Mouse (Mus musculus) midbrain, embryonic 14.5 days (tissue): ENCODE measurements at regions not wholly inside any gene's neighbourhood (a gene's known extent, or its start where the extent isn't known, plus 50 kb on each side); places are given as distances from the start of the nearest gene placed in this dataset.

Source experiments
- ATAC-seq: fragments of 200-750 bp; cut with Nextera tagmentation; 2 replicates; pipeline ENCODE4 v1.8.0; 2017; ENCODE audit warnings: moderate number of reproducible peaks, moderate library complexity; ENCODE audit not compliant: low FRiP score, low TSS enrichment
- DNase-seq: peaks from one replicate; pipeline ENCODE4 v3.0.0-alpha.2; 2015
- H3K27ac ChIP-seq: fragments of 300-500 bp; sonication (generic); replicated peaks from 2 replicates; pipeline ENCODE4 v1.5.1; 2014; ENCODE audit warnings: mild to moderate bottlenecking, low read depth, low read length, moderate library complexity
- H3K27me3 ChIP-seq: fragments of 300-500 bp; sonication (generic); 2 replicates; pipeline ENCODE4 v1.6.1; 2014; ENCODE audit warnings: low read length, control low read depth, mixed read lengths; ENCODE audit not compliant: control insufficient read depth, insufficient read depth
- H3K36me3 ChIP-seq: fragments of 300-500 bp; sonication (generic); 2 replicates; pipeline ENCODE4 v1.6.1; 2014; ENCODE audit warnings: low read length, control low read depth; ENCODE audit not compliant: control insufficient read depth, insufficient read depth
- H3K4me1 ChIP-seq: fragments of 300-500 bp; sonication (generic); 2 replicates; pipeline ENCODE4 v1.6.1; 2014; ENCODE audit warnings: mild to moderate bottlenecking, antibody characterized with exemption, low read length, control low read depth; ENCODE audit not compliant: control insufficient read depth, insufficient read depth
- H3K4me2 ChIP-seq: fragments of 300-500 bp; sonication (generic); 2 replicates; pipeline ENCODE4 v1.6.1; 2014; ENCODE audit warnings: mild to moderate bottlenecking, low read length, moderate library complexity
- H3K4me3 ChIP-seq: fragments of 300-500 bp; sonication (generic); replicated peaks from 2 replicates; pipeline ENCODE4 v1.5.1; 2014; ENCODE audit warnings: low read depth, low read length
- H3K9ac ChIP-seq: fragments of 300-500 bp; sonication (generic); replicated peaks from 2 replicates; pipeline ENCODE4 v1.6.1; 2014; ENCODE audit warnings: mild to moderate bottlenecking, low read length, moderate library complexity
- H3K9me3 ChIP-seq: fragments of 300-500 bp; sonication (generic); 2 replicates; pipeline ENCODE4 v1.6.1; 2016; ENCODE audit warnings: low read length, control low read depth, mixed read lengths; ENCODE audit not compliant: control insufficient read depth
- WGBS: fragments of 180-500 bp; shearing (Covaris S2); extraction: QIAGEN DNeasy Blood & Tissue Kit; methylation state at CpG from one replicate; pipeline ENCODE4 v1.1.7; 2014; 5-methylcytosine and 5-hydroxymethylcytosine counted together

- H3K36me3 ChIP-seq: no peaks in the 10 kb centered on the region
- no peak overlapping the region for H3K9ac ChIP-seq
- no peaks in the 10 kb centered on the region for H3K27me3 ChIP-seq
- no peaks in the 10 kb centered on the region for H3K9me3 ChIP-seq
- no peak overlapping the region for H3K27ac ChIP-seq
- no peak overlapping the region for H3K4me3 ChIP-seq
- WGBS: 21% methylated on average over 4 of the region's 4 CpGs
- ATAC-seq (no peak), DNase-seq (peak; percentile 11)
- H3K4me1 ChIP-seq: peaks cover 6% of the 10 kb centered on the region; the same call in 1 of the 2 replicates
- H3K4me2 ChIP-seq: no peak overlapping the region
Measured at GRCm38 (mm10) chr11:112412434-112412833, 369.6 kb upstream of the Sox9 start.

GRCm38 (mm10) chr11:112442639-112443038 is 339.4 kb upstream of the Sox9 start:
- ATAC-seq: no peak
- Histone ChIP-seq H3K4me3 (no peak overlapping the region), H3K9ac (no peak overlapping the region), H3K4me1 (no peaks in the 10 kb centered on the region), H3K27me3 (no peaks in the 10 kb centered on the region), H3K36me3 (no peaks in the 10 kb centered on the region), H3K4me2 (no peak overlapping the region), H3K27ac (no peak overlapping the region), H3K9me3 (no peaks in the 10 kb centered on the region)
- no peak for DNase-seq
- whole genome bisulfite sequencing: 87% methylated on average over 1 of the region's 1 CpGs

- Histone ChIP-seq H3K4me1 (no peaks in the 10 kb centered on the region), H3K27ac (no peak overlapping the region), H3K4me3 (no peak overlapping the region), H3K4me2 (no peak overlapping the region), H3K27me3 (no peaks in the 10 kb centered on the region), H3K9ac (no peak overlapping the region), H3K9me3 (no peaks in the 10 kb centered on the region), H3K36me3 (no peaks in the 10 kb centered on the region)
- ATAC-seq (no peak), DNase-seq (no peak)
- 92% methylated on average over 4 of the region's 4 CpGs for WGBS
Measured at GRCm38 (mm10) chr11:112443890-112444289, 338.1 kb upstream of the Sox9 start.

- WGBS: 9% methylated on average over 5 of the region's 5 CpGs
- Histone ChIP-seq H3K27ac (no peak overlapping the region), H3K36me3 (no peaks in the 10 kb centered on the region), H3K9ac (no peak overlapping the region), H3K4me3 (no peak overlapping the region), H3K9me3 (no peaks in the 10 kb centered on the region), H3K4me2 (no peak overlapping the region), H3K27me3 (no peaks in the 10 kb centered on the region), H3K4me1 (no peaks in the 10 kb centered on the region)
- peak; percentile 15 for DNase-seq
- ATAC-seq: no peak
Measured at GRCm38 (mm10) chr11:112449632-112450031, 332.4 kb upstream of the Sox9 start.

- ATAC-seq (no peak), DNase-seq (no peak)
- no peak overlapping the region for H3K4me3 ChIP-seq
- no peaks in the 10 kb centered on the region for H3K27me3 ChIP-seq
- H3K4me1 ChIP-seq: no peaks in the 10 kb centered on the region
- no peaks in the 10 kb centered on the region for H3K36me3 ChIP-seq
- H3K27ac ChIP-seq: no peak overlapping the region
- WGBS: 66% methylated on average over 6 of the region's 6 CpGs
- no peak overlapping the region for H3K9ac ChIP-seq
- H3K9me3 ChIP-seq: no peaks in the 10 kb centered on the region
- no peak overlapping the region for H3K4me2 ChIP-seq
Measured at GRCm38 (mm10) chr11:112450227-112450626, 331.8 kb upstream of the Sox9 start.

GRCm38 (mm10) chr11:112458075-112458474 is 323.9 kb upstream of the Sox9 start:
- no peak overlapping the region for H3K4me2 ChIP-seq
- DNase-seq (no peak), ATAC-seq (no peak)
- H3K9ac ChIP-seq: no peak overlapping the region
- no peaks in the 10 kb centered on the region for H3K9me3 ChIP-seq
- H3K27ac ChIP-seq: no peak overlapping the region
- WGBS: 89% methylated on average over 2 of the region's 2 CpGs
- no peaks in the 10 kb centered on the region for H3K27me3 ChIP-seq
- no peaks in the 10 kb centered on the region for H3K4me1 ChIP-seq
- no peak overlapping the region for H3K4me3 ChIP-seq
- H3K36me3 ChIP-seq: no peaks in the 10 kb centered on the region

GRCm38 (mm10) chr11:112463121-112463520 is 318.9 kb upstream of the Sox9 start:
- WGBS: 85% methylated on average over 1 of the region's 1 CpGs
- Histone ChIP-seq H3K4me2 (no peak overlapping the region), H3K9ac (no peak overlapping the region), H3K4me1 (no peaks in the 10 kb centered on the region), H3K36me3 (no peaks in the 10 kb centered on the region), H3K9me3 (no peaks in the 10 kb centered on the region), H3K4me3 (no peak overlapping the region), H3K27me3 (no peaks in the 10 kb centered on the region), H3K27ac (no peak overlapping the region)
- ATAC-seq (no peak), DNase-seq (no peak)

GRCm38 (mm10) chr11:112464386-112464785 is 317.6 kb upstream of the Sox9 start:
- Histone ChIP-seq H3K36me3 (no peaks in the 10 kb centered on the region), H3K27me3 (no peaks in the 10 kb centered on the region), H3K9ac (no peak overlapping the region), H3K4me1 (no peaks in the 10 kb centered on the region), H3K27ac (no peak overlapping the region), H3K9me3 (no peaks in the 10 kb centered on the region), H3K4me3 (no peak overlapping the region), H3K4me2 (no peak overlapping the region)
- WGBS: 80% methylated on average over 4 of the region's 4 CpGs
- DNase-seq (no peak), ATAC-seq (no peak)

GRCm38 (mm10) chr11:112470336-112470735 is 311.7 kb upstream of the Sox9 start:
- DNase-seq: no peak
- ATAC-seq: no peak

More at GRCm38 (mm10) chr11:112470336-112470735, 311.7 kb upstream of the Sox9 start:
- no peak overlapping the region for H3K4me3 ChIP-seq
- WGBS: 79% methylated on average over 3 of the region's 3 CpGs
- no peak overlapping the region for H3K27ac ChIP-seq
- H3K4me2 ChIP-seq: no peak overlapping the region
- H3K4me1 ChIP-seq: no peaks in the 10 kb centered on the region
- H3K9me3 ChIP-seq: no peaks in the 10 kb centered on the region
- H3K36me3 ChIP-seq: no peaks in the 10 kb centered on the region
- no peak overlapping the region for H3K9ac ChIP-seq
- H3K27me3 ChIP-seq: no peaks in the 10 kb centered on the region
